Mouse (Mus musculus): ENCODE results near the gene Olfr1317. TPM values are rescaled to one million over a fixed set of nuclear protein-coding genes. Genes with fewer than 3 reads are reported as not detected.

The Olfr1317 gene
- not detected for total RNA-seq (2021)

DNA sequence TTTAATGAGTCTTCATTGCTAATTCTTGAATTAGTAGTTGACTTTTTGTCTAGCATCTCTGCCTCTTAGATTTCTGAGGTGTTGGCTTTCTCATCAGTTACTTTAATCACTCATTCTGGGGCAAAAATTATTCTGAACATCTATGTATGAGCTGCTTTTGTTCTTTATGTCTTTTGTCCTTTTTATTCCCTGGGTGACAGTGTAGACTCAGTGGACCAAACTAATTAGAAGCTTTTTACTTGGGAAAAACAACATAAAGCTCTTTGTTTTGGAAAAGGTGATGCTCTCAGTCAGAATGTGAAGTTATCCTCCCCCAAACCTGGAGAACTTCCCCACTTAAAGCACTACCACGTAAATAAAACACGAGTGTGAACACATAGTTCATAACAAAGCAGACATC lies at the start of gene Olfr1317:
Gene Olfr1317, plus strand, starts transcription at position 301 of the 400 bp plus-strand sequence.
- DNase-seq: no peak
- intact Hi-C loops (cut with DNase I): no loop called here

DNA sequence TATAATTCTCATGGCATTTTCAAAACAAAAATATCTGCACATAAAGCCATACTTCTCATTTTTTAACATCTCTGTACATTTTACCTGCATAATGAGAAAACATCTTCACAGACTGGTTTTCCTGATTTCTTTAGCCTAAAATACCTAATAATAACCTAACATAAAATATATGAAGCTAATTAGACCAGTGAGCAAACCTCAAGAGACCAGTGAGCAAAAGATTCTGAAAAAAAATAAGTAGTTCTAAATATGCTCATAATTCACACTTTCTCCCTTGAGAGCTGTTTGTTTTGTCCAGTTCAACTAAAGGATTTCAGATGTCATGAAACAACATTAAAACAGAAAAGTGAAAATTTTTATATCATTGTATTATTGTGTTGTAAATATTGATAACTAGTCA lies 43.4 kb upstream of the Olfr1317 start, which contains the start of gene Olfr1314:
Gene Olfr1314, minus strand, starts transcription at position 101 of the 400 bp plus-strand sequence.
- no peak for DNase-seq
- intact Hi-C loops (cut with DNase I): no loop called here

DNA sequence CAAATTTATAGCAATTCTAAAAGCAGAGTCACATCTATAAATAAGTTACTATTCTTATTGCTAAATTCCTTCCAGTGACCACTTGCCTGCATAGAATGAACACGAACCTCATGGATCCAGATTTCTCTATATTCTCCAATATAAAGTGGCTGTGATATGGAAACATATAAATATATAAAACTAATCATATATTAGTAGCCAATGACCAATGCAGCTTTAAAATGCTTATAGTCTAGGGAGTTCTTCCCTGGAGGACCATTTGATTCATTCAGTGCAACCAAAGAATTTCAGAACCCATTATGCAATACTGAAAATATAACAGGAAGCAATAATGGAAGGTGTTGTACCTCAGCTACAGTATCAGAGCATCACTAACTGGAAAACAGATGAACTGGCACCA lies 24.8 kb upstream of the Olfr1317 start, which contains the start of gene Olfr1315-ps1:
Gene Olfr1315-ps1, minus strand, starts transcription at position 101 of the 400 bp plus-strand sequence.
- intact Hi-C loops (cut with DNase I): no loop called here
- DNase-seq: no peak

DNA sequence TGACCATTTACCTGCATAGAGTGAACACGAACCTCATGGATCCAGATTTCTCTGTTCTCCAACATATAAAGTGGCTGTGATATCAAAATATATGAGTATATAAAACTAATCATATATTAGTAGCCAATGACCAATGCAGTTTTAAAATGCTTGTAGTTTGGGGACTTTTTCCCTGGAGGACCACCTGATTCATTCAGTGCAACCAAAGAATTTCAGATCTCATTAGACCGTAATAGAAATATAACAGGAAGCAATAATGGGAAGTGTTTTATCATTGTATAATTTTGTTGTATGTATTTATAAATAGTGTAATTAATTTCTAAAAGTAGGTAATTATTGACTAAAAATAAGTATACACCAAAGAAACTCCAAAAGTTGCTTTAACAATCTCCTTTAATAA lies 5.3 kb upstream of the Olfr1317 start, which contains the start of gene Olfr1316:
Gene Olfr1316, minus strand, starts transcription at position 101 of the 400 bp plus-strand sequence.
- no peak for DNase-seq

DNA sequence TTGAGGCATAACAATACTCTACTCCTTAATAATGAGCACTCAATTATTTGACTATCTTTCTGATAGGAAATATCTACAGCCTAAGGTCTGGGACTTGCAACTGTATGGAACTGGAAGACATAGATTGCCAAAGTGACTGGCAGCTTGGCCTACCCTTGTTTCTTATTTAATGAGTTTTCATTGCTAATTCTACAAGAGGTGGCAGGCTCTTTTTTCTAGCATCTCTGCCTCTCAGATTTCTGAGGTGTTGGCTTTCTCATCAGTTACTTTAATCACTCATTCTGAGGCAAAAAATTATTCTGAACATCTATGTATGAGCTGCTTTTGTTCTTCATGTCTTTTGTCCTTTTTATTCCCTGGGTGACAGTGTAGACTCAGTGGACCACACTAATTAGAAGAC lies 13.8 kb downstream of the Olfr1317 start, which contains the start of gene Olfr1318:
Gene Olfr1318, plus strand, starts transcription at position 301 of the 400 bp plus-strand sequence.
- intact Hi-C loops (cut with DNase I): no loop called here

More for the DNA sequence above, 5.3 kb upstream of the Olfr1317 start, which contains the start of gene Olfr1316:
- intact Hi-C loops (cut with DNase I): no loop called here

More for the DNA sequence above, 13.8 kb downstream of the Olfr1317 start, which contains the start of gene Olfr1318:
- DNase-seq: no peak

Other genes with a start within 250 kb of the Olfr1317 start
- not detected for gene Olfr1306, start 224.1 kb upstream of the Olfr1317 start, total RNA-seq (2021)
- gene Olfr1307, start 190.9 kb upstream of the Olfr1317 start, total RNA-seq (2021): under 1 TPM; 0.04 TPM
- not detected for gene Olfr1308, start 175.4 kb upstream of the Olfr1317 start, total RNA-seq (2021)
- gene Olfr1309, start 150.0 kb upstream of the Olfr1317 start, total RNA-seq (2021): not detected
- gene Olfr1310, start 127.6 kb upstream of the Olfr1317 start, total RNA-seq (2021): not detected
- not detected for gene Olfr1311, start 115.9 kb upstream of the Olfr1317 start, total RNA-seq (2021)
- not detected for gene Olfr1312, start 90.1 kb upstream of the Olfr1317 start, total RNA-seq (2021)
- not detected for gene Olfr1313, start 62.5 kb upstream of the Olfr1317 start, total RNA-seq (2021)
- not detected for gene Olfr1314, start 43.5 kb upstream of the Olfr1317 start, total RNA-seq (2021)
- not detected for gene Olfr1315-ps1, start 24.9 kb upstream of the Olfr1317 start, total RNA-seq (2021)
- not detected for gene Olfr1316, start 5.4 kb upstream of the Olfr1317 start, total RNA-seq (2021)
- not detected for gene Olfr1318, start 13.9 kb downstream of the Olfr1317 start, total RNA-seq (2021)
- 10 to 100 TPM; 47.7 to 50.4 TPM for gene Lpcat4, start 99.1 kb downstream of the Olfr1317 start, total RNA-seq (2021)
- gene Nutm1, start 119.0 kb downstream of the Olfr1317 start, total RNA-seq (2021): not detected
- gene Nop10, start 121.6 kb downstream of the Olfr1317 start, total RNA-seq (2021): 10 to 100 TPM; 72.4 to 79.6 TPM
- 10 to 100 TPM; 84.1 to 87.2 TPM for gene Slc12a6, start 125.5 kb downstream of the Olfr1317 start, total RNA-seq (2021)
- under 1 TPM in 1 of 2 experiments, not detected in 1; 0.64 TPM for gene Gm21985, start 126.0 kb downstream of the Olfr1317 start, total RNA-seq (2021)
- 100 to 1,000 TPM; 113 to 121 TPM for gene Emc4, start 227.7 kb downstream of the Olfr1317 start, total RNA-seq (2021)
- gene Katnbl1, start 238.9 kb downstream of the Olfr1317 start, total RNA-seq (2021): 10 to 100 TPM; 21.0 to 22.4 TPM